Mouse (Mus musculus) hindbrain, embryonic 16.5 days (tissue): ENCODE measurements around the gene Msmb. TPM values are rescaled to one million over a fixed set of nuclear protein-coding genes. Genes with fewer than 3 reads are reported as not detected.
"Not testable (repeated sequence)": the region's sequence is repeated elsewhere in the genome, so short reads cannot be mapped to it uniquely, and the experiment has no call there.

Experiments used
- ATAC-seq: fragments of 200-750 bp; cut with Nextera tagmentation; 2 replicates; pipeline ENCODE4 v1.8.0; 2017; ENCODE audit warnings: moderate TSS enrichment, moderate library complexity
- H3K27ac ChIP-seq: fragments of 300-500 bp; sonication (generic); 2 replicates; pipeline ENCODE4 v1.5.1; 2014; ENCODE audit warnings: low read depth, mild to moderate bottlenecking, control low read depth, low read length, moderate library complexity
- H3K27me3 ChIP-seq: fragments of 300-500 bp; sonication (generic); replicated peaks from 2 replicates; pipeline ENCODE4 v1.6.1; 2014; ENCODE audit warnings: low read length; ENCODE audit not compliant: control insufficient read depth, insufficient read depth
- H3K36me3 ChIP-seq: fragments of 300-500 bp; sonication (generic); 2 replicates; pipeline ENCODE4 v1.6.1; 2014; ENCODE audit warnings: mild to moderate bottlenecking, low read length, moderate library complexity, mixed read lengths; ENCODE audit not compliant: control insufficient read depth, insufficient read depth
- H3K4me1 ChIP-seq: fragments of 300-500 bp; sonication (generic); 2 replicates; pipeline ENCODE4 v1.6.1; 2014; ENCODE audit warnings: low read depth, low read length; ENCODE audit not compliant: control insufficient read depth, insufficient read depth
- H3K4me2 ChIP-seq: fragments of 300-500 bp; sonication (generic); 2 replicates; pipeline ENCODE4 v1.6.1; 2014; ENCODE audit warnings: mild to moderate bottlenecking, low read length, control low read depth, moderate library complexity
- H3K4me3 ChIP-seq: fragments of 300-500 bp; sonication (generic); 2 replicates; pipeline ENCODE4 v1.5.1; 2014; ENCODE audit warnings: mild to moderate bottlenecking, low read length, control low read depth, moderate library complexity
- H3K9ac ChIP-seq: fragments of 300-500 bp; sonication (generic); 2 replicates; pipeline ENCODE4 v1.6.1; 2014; ENCODE audit warnings: low read depth, mild to moderate bottlenecking, control low read depth, low read length, moderate library complexity
- H3K9me3 ChIP-seq: fragments of 300-500 bp; sonication (generic); 2 replicates; pipeline ENCODE4 v1.6.1; 2014; ENCODE audit warnings: mild to moderate bottlenecking, low read length, moderate library complexity; ENCODE audit not compliant: control insufficient read depth
- WGBS: fragments of 180-500 bp; shearing (Covaris S2); extraction: QIAGEN DNeasy Blood & Tissue Kit; methylation state at CpG from one replicate; pipeline ENCODE4 v1.1.7; 2014; 5-methylcytosine and 5-hydroxymethylcytosine counted together
- polyA plus RNA-seq: library from polyadenylated mRNA; unstranded; fragments of >200 nt; fragmentation: Nextera tagmentation; extraction: Ambion mirVana; gene quantifications from 2 replicates; pipeline ENCODE4 v1.2.1, GENCODE M21; 2015

Msmb gene
- polyA plus RNA-seq, 1 experiment from 2014 or later = not detected

- WGBS = 85% methylated on average over 4 of the region's 4 CpGs
- Histone ChIP-seq H3K9me3 (no peaks in the 10 kb centered on the region), H3K27me3 (no peaks in the 10 kb centered on the region), H3K4me1 (no peaks in the 10 kb centered on the region), H3K4me3 (no peak overlapping the region), H3K27ac (no peak overlapping the region), H3K9ac (no peak overlapping the region), H3K4me2 (no peak overlapping the region), H3K36me3 (no peaks in the 10 kb centered on the region; the same call in 1 of the 2 replicates)
- ATAC-seq = no peak
Measured at GRCm38 (mm10) chr14:32106911-32107310, 34.9 kb upstream of the Msmb start.

DNA sequence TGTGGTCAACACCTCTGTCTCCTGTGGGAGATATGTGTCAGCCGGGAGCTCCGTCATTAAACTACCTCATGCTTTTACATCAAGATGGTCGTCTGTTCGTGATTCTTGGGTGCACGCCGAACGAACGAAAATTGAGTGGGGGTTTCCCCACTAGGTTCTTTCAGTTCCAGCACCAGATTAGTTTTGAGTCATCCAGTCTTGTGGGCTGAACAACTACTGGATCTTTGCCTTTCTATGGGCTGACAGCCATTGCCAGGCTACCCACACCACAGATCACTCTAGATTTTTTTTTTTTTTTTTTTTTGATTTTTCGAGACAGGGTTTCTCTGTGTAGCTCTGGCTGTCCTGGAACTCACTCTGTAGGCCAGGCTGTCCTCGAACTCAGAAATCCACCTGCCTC lies 29.7 kb upstream of the Msmb start:
- 93% methylated on average over 10 of the region's 10 CpGs for WGBS
- H3K4me1 ChIP-seq, H3K9me3 ChIP-seq, H3K9ac ChIP-seq, ATAC-seq, H3K4me3 ChIP-seq, H3K27ac ChIP-seq, H3K27me3 ChIP-seq, H3K36me3 ChIP-seq, H3K4me2 ChIP-seq: not testable (repeated sequence)

- no peak for ATAC-seq
- no peaks in the 10 kb centered on the region for H3K9me3 ChIP-seq
- no peaks in the 10 kb centered on the region for H3K27me3 ChIP-seq
- no peak overlapping the region for H3K4me3 ChIP-seq
- H3K36me3 ChIP-seq = no peaks in the 10 kb centered on the region
- no peak overlapping the region for H3K27ac ChIP-seq
- WGBS = 75% methylated on average over 11 of the region's 11 CpGs
- H3K4me1 ChIP-seq = no peaks in the 10 kb centered on the region
- H3K4me2 ChIP-seq = no peak overlapping the region
- no peak overlapping the region for H3K9ac ChIP-seq
Measured at GRCm38 (mm10) chr14:32120940-32121919, 20.6 kb upstream of the Msmb start.

DNA sequence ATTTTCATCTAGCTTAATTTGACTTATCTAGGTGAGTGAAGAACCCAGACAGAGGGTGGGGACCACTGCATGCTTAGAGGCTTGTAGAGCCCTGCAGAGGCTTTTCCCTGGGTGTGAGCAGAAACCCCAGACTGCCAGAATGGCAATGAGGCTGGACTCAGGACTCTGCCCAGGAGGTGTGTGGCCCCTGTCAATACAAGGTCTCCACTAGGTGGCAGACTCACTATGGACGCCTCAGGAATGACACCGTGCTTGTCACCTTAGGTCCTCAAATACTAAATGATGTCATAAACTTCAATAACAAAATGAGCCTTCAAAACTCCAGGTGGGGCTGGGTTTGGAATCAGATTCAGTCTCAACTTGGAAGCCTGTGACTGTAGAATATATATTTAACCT lies 19.9 kb upstream of the Msmb start:
- Histone ChIP-seq H3K4me2 (no peak overlapping the region), H3K27me3 (no peaks in the 10 kb centered on the region), H3K4me1 (no peaks in the 10 kb centered on the region), H3K36me3 (no peaks in the 10 kb centered on the region), H3K9me3 (no peaks in the 10 kb centered on the region), H3K27ac (no peak overlapping the region), H3K9ac (no peak overlapping the region), H3K4me3 (no peak overlapping the region)
- ATAC-seq = no peak
- WGBS = 46% methylated on average over 2 of the region's 2 CpGs

GRCm38 (mm10) chr14:32124261-32124660 lies 17.6 kb upstream of the Msmb start:
- no peaks in the 10 kb centered on the region for H3K27me3 ChIP-seq
- H3K9me3 ChIP-seq = no peaks in the 10 kb centered on the region
- H3K4me3 ChIP-seq = no peak overlapping the region
- H3K27ac ChIP-seq = no peak overlapping the region
- no peaks in the 10 kb centered on the region for H3K36me3 ChIP-seq
- WGBS = 63% methylated on average over 3 of the region's 3 CpGs
- H3K4me1 ChIP-seq = no peaks in the 10 kb centered on the region
- no peak overlapping the region for H3K4me2 ChIP-seq
- no peak overlapping the region for H3K9ac ChIP-seq
- ATAC-seq = no peak

GRCm38 (mm10) chr14:32125256-32125655 lies 16.6 kb upstream of the Msmb start:
- H3K9ac ChIP-seq, H3K4me1 ChIP-seq, H3K4me2 ChIP-seq, H3K27ac ChIP-seq, H3K27me3 ChIP-seq, ATAC-seq, H3K36me3 ChIP-seq, H3K4me3 ChIP-seq, H3K9me3 ChIP-seq: not testable (repeated sequence)
- 84% methylated on average over 5 of the region's 5 CpGs for WGBS

GRCm38 (mm10) chr14:32128409-32128808 lies 13.4 kb upstream of the Msmb start:
- H3K4me2 ChIP-seq = no peak overlapping the region
- no peak overlapping the region for H3K9ac ChIP-seq
- no peak for ATAC-seq
- 89% methylated on average over 5 of the region's 5 CpGs for WGBS
- H3K27me3 ChIP-seq = no peaks in the 10 kb centered on the region
- H3K36me3 ChIP-seq = no peaks in the 10 kb centered on the region
- H3K4me1 ChIP-seq = no peaks in the 10 kb centered on the region
- H3K9me3 ChIP-seq = no peaks in the 10 kb centered on the region
- no peak overlapping the region for H3K4me3 ChIP-seq
- no peak overlapping the region for H3K27ac ChIP-seq

DNA sequence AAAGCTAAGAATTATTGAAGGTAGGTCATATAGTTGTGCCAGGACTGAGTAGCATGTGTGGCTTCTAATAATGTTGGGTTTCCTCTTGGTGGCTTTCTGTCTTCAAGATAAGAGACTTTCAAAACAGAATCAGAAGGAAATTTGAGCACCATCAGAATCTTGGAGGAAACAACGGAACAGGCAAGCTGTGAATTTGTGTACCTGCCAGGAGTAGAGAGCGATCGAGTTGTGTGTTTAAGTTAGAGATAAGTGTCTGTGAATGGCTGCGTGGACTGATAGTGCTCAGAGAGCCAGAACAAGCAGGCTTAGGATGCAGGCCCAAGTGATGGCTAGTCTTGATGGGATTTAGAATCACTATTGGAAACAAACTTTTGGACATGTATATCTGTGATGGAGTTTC lies 10.0 kb upstream of the Msmb start:
- 88% methylated on average over 4 of the region's 4 CpGs for WGBS
- no peak overlapping the region for H3K9ac ChIP-seq
- H3K36me3 ChIP-seq = no peaks in the 10 kb centered on the region
- H3K9me3 ChIP-seq = no peaks in the 10 kb centered on the region
- no peaks in the 10 kb centered on the region for H3K4me1 ChIP-seq
- no peak overlapping the region for H3K4me2 ChIP-seq
- no peak overlapping the region for H3K4me3 ChIP-seq
- no peak overlapping the region for H3K27ac ChIP-seq
- H3K27me3 ChIP-seq = no peaks in the 10 kb centered on the region
- no peak for ATAC-seq

DNA sequence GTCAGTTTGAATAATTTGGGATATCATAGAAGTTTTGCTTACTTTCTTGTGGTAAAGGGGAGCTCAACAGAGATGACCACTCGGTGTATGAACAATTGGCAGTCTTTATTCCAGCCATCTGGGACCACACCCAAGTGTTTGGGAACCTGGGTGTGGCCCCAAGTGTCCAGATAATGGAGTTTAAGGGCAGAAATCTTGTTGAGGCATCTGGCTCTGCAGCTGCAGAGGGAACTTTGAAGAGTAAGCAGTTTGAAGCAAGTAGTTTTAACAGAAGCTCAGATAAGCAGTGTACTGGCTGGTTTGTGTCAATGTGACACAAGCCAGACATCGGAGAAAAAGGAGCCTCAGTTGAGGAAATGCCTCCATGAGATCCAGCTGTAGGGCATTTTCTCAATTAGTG lies 7.5 kb upstream of the Msmb start:
- H3K9me3 ChIP-seq = no peaks in the 10 kb centered on the region
- H3K4me2 ChIP-seq = no peak overlapping the region
- H3K27ac ChIP-seq = no peak overlapping the region
- ATAC-seq = no peak
- no peak overlapping the region for H3K4me3 ChIP-seq
- H3K27me3 ChIP-seq = no peaks in the 10 kb centered on the region; the same call in 1 of the 2 replicates
- H3K36me3 ChIP-seq = no peaks in the 10 kb centered on the region
- H3K9ac ChIP-seq = no peak overlapping the region
- WGBS = 79% methylated on average over 2 of the region's 2 CpGs
- no peaks in the 10 kb centered on the region for H3K4me1 ChIP-seq
